Mouse (Mus musculus) hindbrain, embryonic 15.5 days (tissue): ENCODE results near the gene Galnt6. TPM values are rescaled to one million over a fixed set of nuclear protein-coding genes. Genes with fewer than 3 reads are reported as not detected.

ENCODE experiments used
- ATAC-seq: fragments of 200-750 bp; cut with Nextera tagmentation; 2 replicates; pipeline ENCODE4 v1.8.0; 2017; ENCODE audit warnings: low read depth, moderate number of reproducible peaks, moderate TSS enrichment; ENCODE audit not compliant: low FRiP score
- H3K27ac ChIP-seq: fragments of 300-500 bp; sonication (generic); replicated peaks from 2 replicates; pipeline ENCODE4 v1.5.1; 2015; ENCODE audit warnings: mild to moderate bottlenecking, inconsistent platforms
- H3K27me3 ChIP-seq: fragments of 300-500 bp; sonication (generic); 2 replicates; pipeline ENCODE4 v1.6.1; 2015; ENCODE audit warnings: control low read depth, inconsistent platforms
- H3K36me3 ChIP-seq: fragments of 300-500 bp; sonication (generic); 2 replicates; pipeline ENCODE4 v1.6.1; 2015; ENCODE audit warnings: control low read depth, inconsistent platforms
- H3K4me1 ChIP-seq: fragments of 300-500 bp; sonication (generic); replicated peaks from 2 replicates; pipeline ENCODE4 v1.6.1; 2015; ENCODE audit warnings: control low read depth, inconsistent platforms
- H3K4me2 ChIP-seq: fragments of 300-500 bp; sonication (generic); 2 replicates; pipeline ENCODE4 v1.6.1; 2015; ENCODE audit warnings: moderate library complexity, mild to moderate bottlenecking, inconsistent platforms
- H3K4me3 ChIP-seq: fragments of 300-500 bp; sonication (generic); 2 replicates; pipeline ENCODE4 v1.5.1; 2015; ENCODE audit warnings: mild to moderate bottlenecking, inconsistent platforms
- H3K9ac ChIP-seq: fragments of 300-500 bp; sonication (generic); 2 replicates; pipeline ENCODE4 v1.6.1; 2015; ENCODE audit warnings: inconsistent platforms
- H3K9me3 ChIP-seq: fragments of 300-500 bp; sonication (generic); 2 replicates; pipeline ENCODE4 v1.6.1; 2016; ENCODE audit warnings: control low read depth, inconsistent platforms
- WGBS: fragments of 180-500 bp; shearing (Covaris S2); methylation state at CpG from one replicate; pipeline ENCODE4 v1.1.7; 2015; 5-methylcytosine and 5-hydroxymethylcytosine counted together
- polyA plus RNA-seq: library from polyadenylated mRNA; unstranded; fragments of >200 nt; fragmentation: Nextera tagmentation; extraction: Ambion mirVana; gene quantifications from 2 replicates; pipeline ENCODE4 v1.2.1, GENCODE M21; 2015

The Galnt6 gene
- polyA plus RNA-seq, 1 experiment from 2014 or later: 0.14 TPM

DNA sequence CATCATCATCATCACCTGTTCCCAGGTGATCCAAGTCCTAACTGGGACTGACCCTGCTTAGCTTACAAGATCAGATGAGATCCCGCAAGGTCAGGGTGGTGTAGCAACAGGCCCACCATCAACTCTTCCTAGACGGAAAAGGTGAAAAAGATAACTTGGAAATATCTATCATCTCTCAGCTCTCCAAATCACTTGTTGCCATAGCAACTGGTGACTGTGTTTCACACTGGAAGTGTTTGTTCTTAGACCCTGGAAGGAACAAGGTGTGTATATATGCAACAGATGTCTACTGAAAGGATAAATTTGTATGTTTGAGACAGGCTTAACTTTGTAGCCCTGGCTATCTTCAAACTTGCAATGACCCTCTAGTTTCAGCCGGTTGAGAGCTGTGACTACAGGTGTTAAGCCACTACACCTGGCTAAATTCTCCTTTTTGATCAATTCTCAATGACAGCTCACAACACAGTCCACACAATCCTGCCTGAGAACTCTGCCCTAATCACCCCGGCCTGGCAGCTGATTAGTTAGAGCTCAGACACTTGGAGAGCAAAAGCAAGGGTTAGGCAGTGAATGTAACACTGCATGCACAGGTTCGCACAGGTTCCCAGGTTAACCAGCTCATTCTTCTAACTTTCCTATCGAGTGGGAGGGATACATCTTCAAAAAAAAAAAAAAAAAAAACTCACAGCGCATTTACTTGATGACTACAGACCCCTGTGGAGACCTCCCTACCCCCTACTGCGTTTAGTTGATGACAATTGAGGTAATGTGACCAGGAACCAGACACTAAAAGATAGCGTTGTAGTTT is 63.6 kb downstream of the Galnt6 start:
- no peak overlapping the region for H3K4me3 ChIP-seq
- H3K4me2 ChIP-seq: no peak overlapping the region
- no peak for ATAC-seq
- H3K27ac ChIP-seq: no peak overlapping the region
- no peaks in the 10 kb centered on the region for H3K27me3 ChIP-seq
- H3K9ac ChIP-seq: no peak overlapping the region
- peaks cover 12% of the 10 kb centered on the region for H3K4me1 ChIP-seq
- H3K36me3 ChIP-seq: no peaks in the 10 kb centered on the region
- no peaks in the 10 kb centered on the region for H3K9me3 ChIP-seq
- WGBS: 47% methylated on average over 9 of the region's 9 CpGs

DNA sequence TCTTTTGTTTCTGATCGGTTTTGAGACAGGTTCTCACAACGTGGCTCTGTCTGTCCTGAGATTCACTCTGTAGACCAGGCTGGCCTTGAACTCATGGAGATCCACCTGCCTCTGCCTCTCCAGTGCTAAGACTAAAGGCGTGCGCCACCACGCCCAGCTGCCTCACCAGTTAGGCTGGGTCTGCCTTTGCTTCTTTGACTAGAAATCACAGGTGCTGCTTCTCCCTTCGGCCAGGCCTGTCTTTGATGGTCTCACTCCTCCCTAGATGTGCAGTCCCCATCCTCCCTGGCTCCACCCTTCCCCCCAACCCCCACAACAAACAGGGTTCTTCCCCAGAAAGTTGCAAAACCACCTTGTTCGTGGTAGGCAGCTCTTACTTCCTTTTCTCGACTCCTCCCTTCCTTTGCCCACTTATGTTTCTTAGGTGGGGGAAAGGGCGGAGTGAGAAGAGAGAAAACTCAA is 64.3 kb downstream of the Galnt6 start:
- no peak overlapping the region for H3K4me3 ChIP-seq
- H3K9ac ChIP-seq: no peak overlapping the region
- no peak for ATAC-seq
- H3K27ac ChIP-seq: no peak overlapping the region
- peaks cover 12% of the 10 kb centered on the region for H3K4me1 ChIP-seq
- H3K9me3 ChIP-seq: no peaks in the 10 kb centered on the region
- H3K4me2 ChIP-seq: no peak overlapping the region
- no peaks in the 10 kb centered on the region for H3K27me3 ChIP-seq
- WGBS: 84% methylated on average over 9 of the region's 9 CpGs
- H3K36me3 ChIP-seq: no peaks in the 10 kb centered on the region

DNA sequence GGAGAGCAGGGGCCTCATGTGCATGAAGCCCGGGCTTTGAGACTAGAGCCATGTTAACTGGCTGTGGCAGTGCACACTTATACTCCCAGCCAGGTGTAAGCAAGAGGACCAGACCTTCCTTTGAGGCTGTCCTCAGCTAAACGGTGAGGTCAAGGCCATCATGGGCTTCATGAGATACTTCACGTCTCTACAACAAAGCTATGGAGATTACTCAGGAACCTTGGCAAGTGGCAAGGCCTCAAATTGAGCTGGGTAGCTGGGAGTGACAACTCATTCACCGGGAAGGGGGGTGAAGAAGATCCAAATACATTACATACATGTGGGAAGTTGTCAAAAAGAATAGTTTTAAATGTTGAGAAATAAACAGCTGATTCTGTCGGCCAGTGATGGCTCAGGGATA is 68.4 kb downstream of the Galnt6 start:
- Histone ChIP-seq H3K4me3 (no peak overlapping the region), H3K4me1 (peaks cover 2% of the 10 kb centered on the region; the same call in 1 of the 2 replicates), H3K27me3 (no peaks in the 10 kb centered on the region), H3K27ac (no peak overlapping the region), H3K9ac (no peak overlapping the region), H3K4me2 (no peak overlapping the region), H3K36me3 (no peaks in the 10 kb centered on the region), H3K9me3 (no peaks in the 10 kb centered on the region)
- ATAC-seq: no peak
- 90% methylated on average over 5 of the region's 5 CpGs for WGBS

DNA sequence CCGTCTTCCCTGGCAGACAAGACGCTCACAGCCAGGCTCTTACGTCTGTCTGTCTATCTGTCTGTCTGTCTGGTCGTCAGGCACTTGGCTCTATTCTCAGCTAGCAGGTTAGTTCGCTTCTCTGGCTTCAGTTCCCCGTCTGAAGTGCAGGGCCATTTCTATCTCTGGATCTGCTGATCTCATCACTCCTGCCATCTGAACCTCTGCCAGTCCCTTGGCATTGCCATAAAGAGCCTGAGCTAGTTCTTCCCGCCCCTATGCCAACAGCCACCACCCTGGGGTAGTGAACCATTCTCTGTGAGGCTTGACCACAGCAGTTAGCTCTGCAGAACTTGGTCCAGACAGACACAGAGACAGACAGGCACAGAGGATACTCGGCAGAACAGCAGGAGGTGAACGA is 68.9 kb downstream of the Galnt6 start:
- WGBS: 84% methylated on average over 9 of the region's 9 CpGs
- no peak for ATAC-seq

DNA sequence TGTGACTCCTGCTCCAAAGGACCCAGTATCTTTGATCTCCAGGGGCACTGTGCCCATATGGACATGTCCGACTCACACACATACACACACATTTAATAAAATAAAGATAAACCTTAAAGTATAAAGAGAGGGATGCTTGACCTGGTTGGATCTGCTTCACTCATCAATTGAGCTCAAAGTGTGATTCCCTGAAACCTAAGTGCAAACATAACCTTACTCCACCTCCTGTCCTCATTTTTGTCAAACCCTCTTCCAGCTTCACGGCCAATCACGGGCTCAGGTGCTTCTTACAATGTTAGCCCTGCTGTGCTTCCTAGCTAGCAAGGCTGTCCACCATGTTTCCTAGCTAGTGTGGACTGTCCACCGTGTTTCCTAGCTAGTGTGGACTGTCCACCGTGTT is 74.0 kb downstream of the Galnt6 start:
- no peak for ATAC-seq
- H3K4me3 ChIP-seq: no peak overlapping the region
- H3K27ac ChIP-seq: no peak overlapping the region
- no peaks in the 10 kb centered on the region for H3K27me3 ChIP-seq
- no peak overlapping the region for H3K9ac ChIP-seq
- no peaks in the 10 kb centered on the region for H3K36me3 ChIP-seq
- H3K4me2 ChIP-seq: no peak overlapping the region
- H3K4me1 ChIP-seq: no peaks in the 10 kb centered on the region
- H3K9me3 ChIP-seq: no peaks in the 10 kb centered on the region
- 89% methylated on average over 5 of the region's 5 CpGs for WGBS

More for the DNA sequence above, 68.9 kb downstream of the Galnt6 start:
- no peaks in the 10 kb centered on the region for H3K36me3 ChIP-seq
- H3K4me3 ChIP-seq: no peak overlapping the region
- no peaks in the 10 kb centered on the region for H3K4me1 ChIP-seq
- H3K27ac ChIP-seq: no peak overlapping the region
- H3K9ac ChIP-seq: no peak overlapping the region
- H3K27me3 ChIP-seq: no peaks in the 10 kb centered on the region
- H3K9me3 ChIP-seq: no peaks in the 10 kb centered on the region
- H3K4me2 ChIP-seq: no peak overlapping the region

DNA sequence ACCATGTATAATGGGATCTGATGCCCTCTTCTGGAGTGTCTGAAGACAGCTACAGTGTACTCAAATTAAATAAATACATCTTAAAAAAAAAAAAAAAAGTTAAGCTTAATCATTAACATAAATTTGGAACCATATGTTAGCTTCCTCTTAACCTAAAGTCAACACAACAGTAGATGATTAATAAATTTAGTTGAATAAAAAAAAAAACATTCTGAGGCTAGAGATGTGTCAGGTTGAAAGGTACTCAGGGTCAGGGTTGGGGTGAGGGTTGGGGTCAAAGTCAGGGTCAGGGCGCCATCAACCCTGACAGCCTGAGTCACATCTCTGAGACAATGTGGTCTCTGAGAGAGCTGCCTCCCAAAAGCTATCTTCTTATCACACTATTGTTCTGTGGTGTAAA is 74.9 kb downstream of the Galnt6 start:
- no peaks in the 10 kb centered on the region for H3K4me1 ChIP-seq
- ATAC-seq: no peak
- no peaks in the 10 kb centered on the region for H3K36me3 ChIP-seq
- no peak overlapping the region for H3K4me3 ChIP-seq
- H3K4me2 ChIP-seq: no peak overlapping the region
- no peaks in the 10 kb centered on the region for H3K27me3 ChIP-seq
- H3K27ac ChIP-seq: no peak overlapping the region
- H3K9ac ChIP-seq: no peak overlapping the region
- WGBS: 96% methylated on average over 1 of the region's 1 CpGs
- H3K9me3 ChIP-seq: no peaks in the 10 kb centered on the region

DNA sequence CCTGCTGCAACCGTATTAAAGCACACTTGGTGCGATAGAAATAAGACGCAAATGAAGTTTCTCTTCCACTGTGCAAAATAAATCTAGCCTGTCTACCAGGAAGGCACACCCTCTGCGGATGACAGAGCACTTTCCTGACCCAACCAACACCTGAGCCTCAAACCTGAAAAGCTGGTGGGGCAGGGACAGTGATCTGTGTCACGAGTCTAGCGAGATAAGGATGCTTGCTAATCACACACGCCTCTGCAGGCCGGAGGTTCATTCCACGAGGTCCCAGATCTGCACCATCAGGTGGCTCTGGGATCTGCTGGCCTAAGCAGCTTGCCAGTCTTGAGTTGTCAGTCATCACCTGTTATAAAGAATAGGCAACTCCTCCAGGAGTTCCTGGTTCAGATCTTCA is 77.6 kb downstream of the Galnt6 start:
- Histone ChIP-seq H3K4me1 (no peaks in the 10 kb centered on the region), H3K27me3 (no peaks in the 10 kb centered on the region), H3K9ac (no peak overlapping the region), H3K27ac (no peak overlapping the region), H3K9me3 (no peaks in the 10 kb centered on the region), H3K36me3 (no peaks in the 10 kb centered on the region), H3K4me3 (no peak overlapping the region), H3K4me2 (no peak overlapping the region)
- ATAC-seq: no peak
- WGBS: 89% methylated on average over 9 of the region's 9 CpGs

DNA sequence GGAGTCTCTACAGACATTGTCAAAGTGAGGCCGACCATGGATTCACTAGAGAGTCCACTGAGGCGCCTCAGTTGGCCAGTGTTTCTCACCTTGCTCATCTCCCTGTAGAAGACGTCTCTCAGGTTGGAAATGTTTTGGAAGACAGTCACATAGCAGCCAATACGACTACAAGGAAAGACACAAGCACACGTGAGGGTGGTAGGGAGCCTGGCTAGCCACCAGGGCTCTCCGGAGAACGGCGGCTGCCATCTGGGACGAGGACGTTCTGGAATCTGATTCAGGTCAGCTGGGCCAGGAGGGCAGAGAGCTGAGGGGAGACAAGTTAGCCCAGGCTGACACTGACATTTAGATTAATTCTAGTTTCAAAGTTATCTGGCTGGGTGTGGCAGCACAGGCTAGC is 79.1 kb downstream of the Galnt6 start:
- WGBS: 85% methylated on average over 10 of the region's 10 CpGs
- H3K4me3 ChIP-seq: no peak overlapping the region

DNA sequence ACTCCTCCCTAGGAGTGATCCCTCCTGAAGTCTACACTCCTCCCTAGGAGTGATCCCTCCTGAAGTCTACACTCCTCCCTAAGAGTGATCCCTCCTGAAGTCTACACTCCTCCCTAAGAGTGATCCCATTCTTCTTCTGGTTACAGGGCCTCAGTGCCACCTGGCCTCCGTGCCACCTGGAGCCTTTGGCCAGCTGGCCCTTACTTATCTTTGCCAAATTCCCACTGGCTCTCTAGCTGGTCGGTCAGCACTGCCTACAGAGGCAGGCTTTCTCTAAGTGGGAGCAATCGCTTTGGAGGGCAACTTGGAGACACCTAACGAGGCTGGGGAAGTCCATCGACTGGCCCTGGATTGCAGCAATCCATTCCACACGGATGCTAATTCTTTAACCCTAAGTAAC is 83.0 kb downstream of the Galnt6 start:
- WGBS: 87% methylated on average over 6 of the region's 6 CpGs
- H3K9ac ChIP-seq: no peak overlapping the region
- H3K4me3 ChIP-seq: no peak overlapping the region
- H3K27ac ChIP-seq: no peak overlapping the region
- no peaks in the 10 kb centered on the region for H3K9me3 ChIP-seq
- H3K4me1 ChIP-seq: no peaks in the 10 kb centered on the region
- no peaks in the 10 kb centered on the region for H3K36me3 ChIP-seq
- no peaks in the 10 kb centered on the region for H3K27me3 ChIP-seq
- no peak for ATAC-seq
- no peak overlapping the region for H3K4me2 ChIP-seq

More for the DNA sequence above, 79.1 kb downstream of the Galnt6 start:
- no peak overlapping the region for H3K9ac ChIP-seq
- H3K36me3 ChIP-seq: no peaks in the 10 kb centered on the region
- no peaks in the 10 kb centered on the region for H3K4me1 ChIP-seq
- no peaks in the 10 kb centered on the region for H3K9me3 ChIP-seq
- no peak overlapping the region for H3K27ac ChIP-seq
- H3K27me3 ChIP-seq: no peaks in the 10 kb centered on the region
- H3K4me2 ChIP-seq: no peak overlapping the region
- ATAC-seq: no peak

DNA sequence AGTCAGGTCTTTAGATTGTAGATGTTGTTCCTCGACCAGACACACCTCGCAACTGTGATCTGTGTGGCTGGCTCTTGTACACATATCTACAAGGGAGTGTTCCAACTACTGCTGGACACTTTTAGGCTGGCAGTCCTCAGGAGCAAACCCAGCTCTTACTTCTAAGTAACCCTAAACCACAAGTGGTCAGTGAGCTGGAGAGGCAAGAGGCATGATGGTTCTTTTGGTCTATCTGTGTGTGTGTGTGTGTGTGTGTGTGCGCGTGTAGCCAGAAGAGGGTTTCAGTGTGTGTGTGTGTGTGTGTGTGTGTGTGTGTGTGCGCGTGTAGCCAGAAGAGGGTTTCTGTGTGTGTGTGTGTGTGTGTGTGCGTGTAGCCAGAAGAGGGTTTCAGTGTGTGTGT is 86.7 kb downstream of the Galnt6 start:
- no peak overlapping the region for H3K9ac ChIP-seq
- ATAC-seq: no peak
- 91% methylated on average over 7 of the region's 7 CpGs for WGBS

More for the DNA sequence above, 86.7 kb downstream of the Galnt6 start:
- Histone ChIP-seq H3K9me3 (no peaks in the 10 kb centered on the region), H3K27me3 (peaks cover 16% of the 10 kb centered on the region), H3K36me3 (no peaks in the 10 kb centered on the region), H3K27ac (no peak overlapping the region), H3K4me1 (no peaks in the 10 kb centered on the region), H3K4me3 (no peak overlapping the region), H3K4me2 (no peak overlapping the region)
